Mouse (Mus musculus): ENCODE measurements around the gene Gm20388. TPM values are rescaled to one million over a fixed set of nuclear protein-coding genes. Genes with fewer than 3 reads are reported as not detected.

The Gm20388 gene
- polyA plus RNA-seq, 1 experiment = not detected

- Histone ChIP-seq H3K27ac (ENCODE audit: insufficient read depth, low read depth, low read length) (peak overlapping the region; percentile 36; the same call in 1 of the 2 replicates), H3K4me3 (ENCODE audit: insufficient read depth, low read depth, low read length) (no peak overlapping the region), H3K4me1 (ENCODE audit: control insufficient read depth, insufficient read depth, low read length) (peaks cover 59% of the 10 kb centered on the region)
- TF ChIP-seq CTCF (IDR thresholded peaks at IDR 0.05; ENCODE audit: insufficient read depth, low read depth, low read length) = no peak
- no peak for TF ChIP-seq POLR2A (IDR thresholded peaks at IDR 0.05; ENCODE audit: insufficient read depth, low read depth, low read length)
- WGBS = 15% methylated on average over 4 of the region's 4 CpGs
Observed at GRCm38 (mm10) chr8:120265471-120265870, 354.8 kb downstream of the Gm20388 start.

GRCm38 (mm10) chr8:120268541-120268980 lies 357.9 kb downstream of the Gm20388 start:
- H3K4me1 ChIP-seq (ENCODE audit: control insufficient read depth, insufficient read depth, low read length) = peaks cover 51% of the 10 kb centered on the region
- WGBS = 29% methylated on average over 19 of the region's 19 CpGs
- H3K4me3 ChIP-seq (ENCODE audit: insufficient read depth, low read depth, low read length) = no peak overlapping the region
- no peak overlapping the region for H3K27ac ChIP-seq (ENCODE audit: insufficient read depth, low read depth, low read length)
- TF ChIP-seq CTCF (IDR thresholded peaks at IDR 0.05; ENCODE audit: insufficient read depth, low read depth, low read length) = no peak

- Histone ChIP-seq H3K27ac (ENCODE audit: insufficient read depth, low read depth, low read length) (no peak overlapping the region), H3K4me3 (ENCODE audit: insufficient read depth, low read depth, low read length) (no peak overlapping the region), H3K4me1 (ENCODE audit: control insufficient read depth, insufficient read depth, low read length) (peaks cover 46% of the 10 kb centered on the region)
- TF ChIP-seq POLR2A (IDR thresholded peaks at IDR 0.05; ENCODE audit: insufficient read depth, low read depth, low read length) (no peak), CTCF (IDR thresholded peaks at IDR 0.05; ENCODE audit: insufficient read depth, low read depth, low read length) (no peak)
- 43% methylated on average over 13 of the region's 13 CpGs for WGBS
Observed at GRCm38 (mm10) chr8:120270449-120270848, 359.8 kb downstream of the Gm20388 start.

- 89% methylated on average over 4 of the region's 4 CpGs for WGBS
- no peak overlapping the region for H3K4me3 ChIP-seq (ENCODE audit: insufficient read depth, low read depth, low read length)
- TF ChIP-seq POLR2A (IDR thresholded peaks at IDR 0.05; ENCODE audit: insufficient read depth, low read depth, low read length) (no peak), CTCF (IDR thresholded peaks at IDR 0.05; ENCODE audit: insufficient read depth, low read depth, low read length) (no peak)
- H3K4me1 ChIP-seq (ENCODE audit: control insufficient read depth, insufficient read depth, low read length) = peaks cover 58% of the 10 kb centered on the region
- no peak overlapping the region for H3K27ac ChIP-seq (ENCODE audit: insufficient read depth, low read depth, low read length)
Observed at GRCm38 (mm10) chr8:120273430-120273829, 362.8 kb downstream of the Gm20388 start.

GRCm38 (mm10) chr8:120276051-120276890 lies 365.6 kb downstream of the Gm20388 start:
- peaks cover 46% of the 10 kb centered on the region for H3K4me1 ChIP-seq (ENCODE audit: control insufficient read depth, insufficient read depth, low read length)
- peak overlapping the region; percentile 9; the same call in 1 of the 2 replicates for H3K4me3 ChIP-seq (ENCODE audit: insufficient read depth, low read depth, low read length)
- WGBS = 10% methylated on average over 49 of the region's 49 CpGs
- TF ChIP-seq POLR2A (IDR thresholded peaks at IDR 0.05; ENCODE audit: insufficient read depth, low read depth, low read length) = no peak
- TF ChIP-seq CTCF (IDR thresholded peaks at IDR 0.05; ENCODE audit: insufficient read depth, low read depth, low read length) = no peak
- no peak overlapping the region for H3K27ac ChIP-seq (ENCODE audit: insufficient read depth, low read depth, low read length)

- TF ChIP-seq POLR2A (IDR thresholded peaks at IDR 0.05; ENCODE audit: insufficient read depth, low read depth, low read length) (no peak), CTCF (IDR thresholded peaks at IDR 0.05; ENCODE audit: insufficient read depth, low read depth, low read length) (no peak)
- WGBS = 41% methylated on average over 16 of the region's 16 CpGs
- no peak overlapping the region for H3K27ac ChIP-seq (ENCODE audit: insufficient read depth, low read depth, low read length)
- H3K4me1 ChIP-seq (ENCODE audit: control insufficient read depth, insufficient read depth, low read length) = peaks cover 46% of the 10 kb centered on the region
- peak overlapping the region; percentile 9; the same call in 1 of the 2 replicates for H3K4me3 ChIP-seq (ENCODE audit: insufficient read depth, low read depth, low read length)
Observed at GRCm38 (mm10) chr8:120276891-120277426, 366.3 kb downstream of the Gm20388 start.

- peaks cover 52% of the 10 kb centered on the region for H3K4me1 ChIP-seq (ENCODE audit: control insufficient read depth, insufficient read depth, low read length)
- TF ChIP-seq POLR2A (IDR thresholded peaks at IDR 0.05; ENCODE audit: insufficient read depth, low read depth, low read length) = no peak
- TF ChIP-seq CTCF (IDR thresholded peaks at IDR 0.05; ENCODE audit: insufficient read depth, low read depth, low read length) = no peak
- H3K27ac ChIP-seq (ENCODE audit: insufficient read depth, low read depth, low read length) = no peak overlapping the region
- WGBS = 30% methylated on average over 14 of the region's 14 CpGs
- no peak overlapping the region for H3K4me3 ChIP-seq (ENCODE audit: insufficient read depth, low read depth, low read length)
Observed at GRCm38 (mm10) chr8:120278009-120278408, 367.4 kb downstream of the Gm20388 start.

- H3K4me3 ChIP-seq (ENCODE audit: insufficient read depth, low read depth, low read length) = no peak overlapping the region
- peaks cover 62% of the 10 kb centered on the region for H3K4me1 ChIP-seq (ENCODE audit: control insufficient read depth, insufficient read depth, low read length)
- H3K27ac ChIP-seq (ENCODE audit: insufficient read depth, low read depth, low read length) = no peak overlapping the region
- WGBS = 90% methylated on average over 8 of the region's 8 CpGs
- no peak for TF ChIP-seq CTCF (IDR thresholded peaks at IDR 0.05; ENCODE audit: insufficient read depth, low read depth, low read length)
- TF ChIP-seq POLR2A (IDR thresholded peaks at IDR 0.05; ENCODE audit: insufficient read depth, low read depth, low read length) = no peak
Observed at GRCm38 (mm10) chr8:120279418-120279817, 368.8 kb downstream of the Gm20388 start.

- TF ChIP-seq CTCF (IDR thresholded peaks at IDR 0.05; ENCODE audit: insufficient read depth, low read depth, low read length) (no peak), POLR2A (IDR thresholded peaks at IDR 0.05; ENCODE audit: insufficient read depth, low read depth, low read length) (no peak)
- Histone ChIP-seq H3K4me3 (ENCODE audit: insufficient read depth, low read depth, low read length) (no peak overlapping the region), H3K27ac (ENCODE audit: insufficient read depth, low read depth, low read length) (no peak overlapping the region), H3K4me1 (ENCODE audit: control insufficient read depth, insufficient read depth, low read length) (peaks cover 66% of the 10 kb centered on the region)
- WGBS = 18% methylated on average over 4 of the region's 4 CpGs
Observed at GRCm38 (mm10) chr8:120281487-120281886, 370.8 kb downstream of the Gm20388 start.

All from olfactory bulb, adult 2 months (tissue).